Mouse (Mus musculus) liver, embryonic 14.5 days (tissue): ENCODE results near the gene Depdc1b.

Experiments
- CTCF ChIP-seq: IDR thresholded peaks from 2 replicates; pipeline ENCODE4 v1.5.1; 2016; ENCODE audit warnings: antibody characterized with exemption, low read depth, control low read depth
- EP300 ChIP-seq: IDR thresholded peaks from 2 replicates; pipeline ENCODE4 v1.6.1; 2016; ENCODE audit warnings: antibody characterized with exemption, low read depth

GRCm38 (mm10) chr13:108303841-108304240 lies 12.3 kb upstream of the Depdc1b start:
- TF ChIP-seq CTCF = no peak
- no peak for TF ChIP-seq EP300
